Mouse (Mus musculus) liver, embryonic 15.5 days (tissue): Measurements from ENCODE around the gene Flot1. TPM values are rescaled to one million over a fixed set of nuclear protein-coding genes. Genes with fewer than 3 reads are reported as not detected.

ENCODE experiments used
- ATAC-seq: fragments of 200-750 bp; cut with Nextera tagmentation; 2 replicates; pipeline ENCODE4 v1.8.0; 2017; ENCODE audit warnings: moderate number of reproducible peaks, mild to moderate bottlenecking, moderate library complexity; ENCODE audit not compliant: insufficient read depth
- H3K27ac ChIP-seq: fragments of 300-500 bp; sonication (generic); replicated peaks from 2 replicates; pipeline ENCODE4 v1.5.1; 2015; ENCODE audit warnings: mild to moderate bottlenecking, inconsistent platforms
- H3K27me3 ChIP-seq: fragments of 300-500 bp; sonication (generic); 2 replicates; pipeline ENCODE4 v1.6.1; 2015; ENCODE audit warnings: mild to moderate bottlenecking, inconsistent platforms
- H3K36me3 ChIP-seq: fragments of 300-500 bp; sonication (generic); replicated peaks from 2 replicates; pipeline ENCODE4 v1.6.1; 2015; ENCODE audit warnings: moderate library complexity, mild to moderate bottlenecking, inconsistent platforms
- H3K4me1 ChIP-seq: fragments of 300-500 bp; sonication (generic); replicated peaks from 2 replicates; pipeline ENCODE4 v1.6.1; 2015; ENCODE audit warnings: inconsistent platforms
- H3K4me2 ChIP-seq: fragments of 300-500 bp; sonication (generic); 2 replicates; pipeline ENCODE4 v1.6.1; 2015; ENCODE audit warnings: moderate library complexity, mild to moderate bottlenecking, inconsistent platforms
- H3K4me3 ChIP-seq: fragments of 300-500 bp; sonication (generic); replicated peaks from 2 replicates; pipeline ENCODE4 v1.5.1; 2015; ENCODE audit warnings: mild to moderate bottlenecking, inconsistent platforms
- H3K9ac ChIP-seq: fragments of 300-500 bp; sonication (generic); 2 replicates; pipeline ENCODE4 v1.6.1; 2015; ENCODE audit warnings: moderate library complexity, mild to moderate bottlenecking, inconsistent platforms
- H3K9me3 ChIP-seq: fragments of 300-500 bp; sonication (generic); replicated peaks from 2 replicates; pipeline ENCODE4 v1.6.1; 2016; ENCODE audit warnings: inconsistent platforms
- WGBS: fragments of 180-500 bp; shearing (Covaris S2); methylation state at CpG from one replicate; pipeline ENCODE4 v1.1.7; 2015; ENCODE audit warnings: mixed read lengths; ENCODE audit not compliant: insufficient replicate concordance; 5-methylcytosine and 5-hydroxymethylcytosine counted together
- polyA plus RNA-seq: library from polyadenylated mRNA; unstranded; fragments of >200 nt; fragmentation: Nextera tagmentation; extraction: Ambion mirVana; gene quantifications from 2 replicates; pipeline ENCODE4 v1.2.1, GENCODE M21; 2015

Gene Flot1
- polyA plus RNA-seq, 1 experiment from 2014 or later = 33.7 TPM

GRCm38 (mm10) chr17:35788025-35788424 lies 35.0 kb upstream of the Flot1 start:
- no peak for ATAC-seq
- Histone ChIP-seq H3K4me3 (no peak overlapping the region), H3K27me3 (no peaks in the 10 kb centered on the region), H3K9ac (no peak overlapping the region), H3K4me2 (no peak overlapping the region), H3K36me3 (no peaks in the 10 kb centered on the region), H3K4me1 (peaks cover 33% of the 10 kb centered on the region), H3K9me3 (no peaks in the 10 kb centered on the region), H3K27ac (no peak overlapping the region)
- 37% methylated on average over 3 of the region's 3 CpGs for WGBS

GRCm38 (mm10) chr17:35790933-35791332 lies 32.1 kb upstream of the Flot1 start:
- H3K9ac ChIP-seq = no peak overlapping the region
- no peaks in the 10 kb centered on the region for H3K9me3 ChIP-seq
- no peaks in the 10 kb centered on the region for H3K27me3 ChIP-seq
- H3K36me3 ChIP-seq = no peaks in the 10 kb centered on the region
- no peak overlapping the region for H3K27ac ChIP-seq
- H3K4me3 ChIP-seq = no peak overlapping the region
- WGBS = 71% methylated on average over 4 of the region's 4 CpGs
- peaks cover 21% of the 10 kb centered on the region for H3K4me1 ChIP-seq
- no peak overlapping the region for H3K4me2 ChIP-seq
- no peak for ATAC-seq

GRCm38 (mm10) chr17:35792837-35793236 lies 30.2 kb upstream of the Flot1 start:
- WGBS = 50% methylated on average over 2 of the region's 2 CpGs
- no peak overlapping the region for H3K9ac ChIP-seq
- H3K4me1 ChIP-seq = peaks cover 21% of the 10 kb centered on the region
- 0 out of 2 replicates have a peak overlapping the region, but pooled peaks have one; percentile 6 for H3K27ac ChIP-seq
- H3K9me3 ChIP-seq = no peaks in the 10 kb centered on the region
- no peaks in the 10 kb centered on the region for H3K36me3 ChIP-seq
- H3K4me2 ChIP-seq = no peak overlapping the region
- no peaks in the 10 kb centered on the region for H3K27me3 ChIP-seq
- ATAC-seq = no peak
- H3K4me3 ChIP-seq = no peak overlapping the region

GRCm38 (mm10) chr17:35795099-35795498 lies 27.9 kb upstream of the Flot1 start:
- no peaks in the 10 kb centered on the region for H3K36me3 ChIP-seq
- no peaks in the 10 kb centered on the region for H3K9me3 ChIP-seq
- peak overlapping the region; percentile 9; the same call in 1 of the 2 replicates for H3K27ac ChIP-seq
- ATAC-seq = peak; percentile 66
- no peak overlapping the region for H3K4me3 ChIP-seq
- no peak overlapping the region for H3K9ac ChIP-seq
- no peaks in the 10 kb centered on the region for H3K27me3 ChIP-seq
- H3K4me2 ChIP-seq = no peak overlapping the region
- H3K4me1 ChIP-seq = peaks cover 21% of the 10 kb centered on the region
- WGBS = 20% methylated on average over 2 of the region's 2 CpGs

GRCm38 (mm10) chr17:35795656-35796055 lies 27.4 kb upstream of the Flot1 start:
- no peaks in the 10 kb centered on the region for H3K9me3 ChIP-seq
- H3K4me3 ChIP-seq = no peak overlapping the region
- no peaks in the 10 kb centered on the region for H3K36me3 ChIP-seq
- WGBS = 66% methylated on average over 6 of the region's 6 CpGs
- no peak overlapping the region for H3K4me2 ChIP-seq
- H3K27me3 ChIP-seq = no peaks in the 10 kb centered on the region
- no peak for ATAC-seq
- no peak overlapping the region; the same call in 1 of the 2 replicates for H3K27ac ChIP-seq
- peaks cover 21% of the 10 kb centered on the region for H3K4me1 ChIP-seq
- no peak overlapping the region for H3K9ac ChIP-seq

GRCm38 (mm10) chr17:35796835-35797234 lies 26.2 kb upstream of the Flot1 start:
- Histone ChIP-seq H3K4me1 (peaks cover 21% of the 10 kb centered on the region), H3K9me3 (no peaks in the 10 kb centered on the region), H3K4me2 (no peak overlapping the region), H3K27me3 (no peaks in the 10 kb centered on the region), H3K27ac (0 out of 2 replicates have a peak overlapping the region, but pooled peaks have one; percentile 29), H3K36me3 (no peaks in the 10 kb centered on the region), H3K4me3 (no peak overlapping the region), H3K9ac (no peak overlapping the region)
- WGBS = 14% methylated on average over 5 of the region's 5 CpGs
- ATAC-seq = no peak

- ATAC-seq = no peak
- WGBS = 57% methylated on average over 2 of the region's 2 CpGs
These were observed 22.1 kb upstream of the Flot1 start for GRCm38 (mm10) chr17:35800905-35801304.

GRCm38 (mm10) chr17:35803020-35803419 lies 20.0 kb upstream of the Flot1 start:
- Histone ChIP-seq H3K36me3 (no peaks in the 10 kb centered on the region), H3K9ac (no peak overlapping the region), H3K4me2 (no peak overlapping the region), H3K27ac (no peak overlapping the region), H3K9me3 (no peaks in the 10 kb centered on the region), H3K4me1 (peaks cover 6% of the 10 kb centered on the region; the same call in 1 of the 2 replicates), H3K4me3 (no peak overlapping the region), H3K27me3 (no peaks in the 10 kb centered on the region)
- 64% methylated on average over 6 of the region's 6 CpGs for WGBS
- no peak for ATAC-seq

More at GRCm38 (mm10) chr17:35800905-35801304, 22.1 kb upstream of the Flot1 start:
- H3K4me1 ChIP-seq = peaks cover 7% of the 10 kb centered on the region
- H3K9me3 ChIP-seq = no peaks in the 10 kb centered on the region
- H3K4me3 ChIP-seq = no peak overlapping the region
- H3K4me2 ChIP-seq = no peak overlapping the region
- no peaks in the 10 kb centered on the region for H3K27me3 ChIP-seq
- no peak overlapping the region for H3K9ac ChIP-seq
- H3K27ac ChIP-seq = no peak overlapping the region
- no peaks in the 10 kb centered on the region for H3K36me3 ChIP-seq

- no peak for ATAC-seq
- H3K4me1 ChIP-seq = peaks cover 8% of the 10 kb centered on the region; the same call in 1 of the 2 replicates
- no peak overlapping the region for H3K4me3 ChIP-seq
- no peak overlapping the region for H3K4me2 ChIP-seq
- no peaks in the 10 kb centered on the region for H3K9me3 ChIP-seq
- no peak overlapping the region for H3K9ac ChIP-seq
- 59% methylated on average over 4 of the region's 4 CpGs for WGBS
- H3K36me3 ChIP-seq = no peaks in the 10 kb centered on the region
- no peak overlapping the region for H3K27ac ChIP-seq
- H3K27me3 ChIP-seq = no peaks in the 10 kb centered on the region
These were observed 19.1 kb upstream of the Flot1 start for GRCm38 (mm10) chr17:35803858-35804399.

- H3K4me3 ChIP-seq = no peak overlapping the region
These were observed 15.0 kb upstream of the Flot1 start for GRCm38 (mm10) chr17:35808073-35808472.

GRCm38 (mm10) chr17:35809395-35809794 lies 13.6 kb upstream of the Flot1 start:
- H3K4me3 ChIP-seq = no peak overlapping the region
- no peak overlapping the region for H3K9ac ChIP-seq
- no peak for ATAC-seq
- H3K9me3 ChIP-seq = no peaks in the 10 kb centered on the region
- H3K36me3 ChIP-seq = no peaks in the 10 kb centered on the region
- H3K27ac ChIP-seq = no peak overlapping the region
- H3K4me2 ChIP-seq = no peak overlapping the region
- 76% methylated on average over 11 of the region's 11 CpGs for WGBS
- no peaks in the 10 kb centered on the region for H3K27me3 ChIP-seq
- H3K4me1 ChIP-seq = peaks cover 26% of the 10 kb centered on the region

More at GRCm38 (mm10) chr17:35808073-35808472, 15.0 kb upstream of the Flot1 start:
- H3K9me3 ChIP-seq = no peaks in the 10 kb centered on the region
- H3K27ac ChIP-seq = no peak overlapping the region
- H3K27me3 ChIP-seq = no peaks in the 10 kb centered on the region
- no peak for ATAC-seq
- no peak overlapping the region for H3K9ac ChIP-seq
- peaks cover 17% of the 10 kb centered on the region; the same call in 1 of the 2 replicates for H3K4me1 ChIP-seq
- no peak overlapping the region for H3K4me2 ChIP-seq
- no peaks in the 10 kb centered on the region for H3K36me3 ChIP-seq
- WGBS = 50% methylated on average over 9 of the region's 9 CpGs
